Mouse (Mus musculus): ENCODE measurements around the gene Cfap46.

Cfap46 gene

GRCm38 (mm10) chr7:139581801-139582571, 101.6 kb downstream of the Cfap46 start:
- DNase-seq (ENCODE audit: extremely low spot score, low read depth, low spot score): no peak

- no peak for DNase-seq (ENCODE audit: extremely low spot score, low read depth, low spot score)
These were observed 102.5 kb downstream of the Cfap46 start for GRCm38 (mm10) chr7:139580851-139581775.

- no peak for DNase-seq (ENCODE audit: extremely low spot score, low read depth, low spot score)
These were observed 104.2 kb downstream of the Cfap46 start for GRCm38 (mm10) chr7:139579261-139579905.

GRCm38 (mm10) chr7:139576064-139576686, 107.4 kb downstream of the Cfap46 start:
- no peak for DNase-seq (ENCODE audit: extremely low spot score, low read depth, low spot score)

GRCm38 (mm10) chr7:139572665-139573064, 111.0 kb downstream of the Cfap46 start:
- no peak for DNase-seq (ENCODE audit: extremely low spot score, low read depth, low spot score)

GRCm38 (mm10) chr7:139570788-139571187, 112.8 kb downstream of the Cfap46 start:
- DNase-seq (ENCODE audit: extremely low spot score, low read depth, low spot score): no peak

GRCm38 (mm10) chr7:139566533-139566932, 117.1 kb downstream of the Cfap46 start:
- no peak for DNase-seq (ENCODE audit: extremely low spot score, low read depth, low spot score)

- DNase-seq (ENCODE audit: extremely low spot score, low read depth, low spot score): no peak
These were observed 117.6 kb downstream of the Cfap46 start for GRCm38 (mm10) chr7:139565998-139566397.

- no peak for DNase-seq (ENCODE audit: extremely low spot score, low read depth, low spot score)
These were observed 119.5 kb downstream of the Cfap46 start for GRCm38 (mm10) chr7:139564161-139564560.

- no peak for DNase-seq (ENCODE audit: extremely low spot score, low read depth, low spot score)
These were observed 120.2 kb downstream of the Cfap46 start for GRCm38 (mm10) chr7:139563425-139563824.

- DNase-seq (ENCODE audit: extremely low spot score, low read depth, low spot score): no peak
These were observed 124.0 kb downstream of the Cfap46 start for GRCm38 (mm10) chr7:139559659-139560058.

- no peak for DNase-seq (ENCODE audit: extremely low spot score, low read depth, low spot score)
These were observed 126.7 kb downstream of the Cfap46 start for GRCm38 (mm10) chr7:139556746-139557526.

GRCm38 (mm10) chr7:139556331-139556730, 127.3 kb downstream of the Cfap46 start:
- no peak for DNase-seq (ENCODE audit: extremely low spot score, low read depth, low spot score)

- DNase-seq (ENCODE audit: extremely low spot score, low read depth, low spot score): no peak
These were observed 132.1 kb downstream of the Cfap46 start for GRCm38 (mm10) chr7:139551519-139551918.
